ENCODE assay signal across 12 mouse cellular contexts in the genomic region with DNA sequence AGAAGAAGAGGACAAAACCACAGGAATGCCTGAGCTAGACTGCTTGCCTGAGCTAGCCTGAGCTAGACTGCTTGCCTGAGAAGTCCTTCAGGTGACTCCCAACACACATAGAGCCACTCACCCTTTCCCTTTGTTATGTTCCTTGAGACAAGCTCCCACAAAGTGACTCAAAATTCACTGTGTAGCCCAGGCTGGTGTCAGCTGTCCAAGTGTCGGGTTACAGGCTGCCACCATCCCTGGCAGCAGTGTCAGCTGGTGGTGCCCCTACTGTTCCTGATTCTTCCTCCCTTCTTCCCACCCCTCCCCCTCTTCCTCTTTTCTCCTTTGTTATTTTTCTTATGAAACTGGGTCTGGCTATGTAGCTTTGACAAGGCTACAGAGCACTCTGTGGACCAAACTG. TPM values are rescaled to one million over a fixed set of nuclear protein-coding genes. Genes with fewer than 3 reads are reported as not detected.
DNase-seq lines count a peak whose midpoint lies in the region; ATAC-seq and TF ChIP-seq lines count a peak whose summit lies in the region.
"Had no signal": no experiment of that assay in that cellular context is flagged by ENCODE, and none has a peak within 500 bp of the region (broad histone marks: within the 10 kb centered on the region; RNA-seq: fewer than 3 reads in every experiment).

No protein-coding gene starts in this region.

- 6% methylated on average over 1 of the region's 1 CpGs for WGBS in hindbrain, embryonic 11.5 days
- 19% methylated on average over 1 of the region's 1 CpGs for WGBS in hindbrain, embryonic 13.5 days
- WGBS in macrophage (ENCODE audit: missing documents) = 0% methylated on average over 1 of the region's 1 CpGs

- peak; percentile 51; the same call in 1 of the 2 replicates for ATAC-seq in hindbrain, embryonic 11.5 days (ENCODE audit: low FRiP score)
- ATAC-seq in hindbrain, embryonic 13.5 days (ENCODE audit: low FRiP score) = no peak

- H3K36me3 ChIP-seq in hindbrain, embryonic 11.5 days (ENCODE audit: control insufficient read depth, insufficient read depth, low read length) = no peaks in the 10 kb centered on the region
- H3K36me3 ChIP-seq in hindbrain, embryonic 13.5 days = no peaks in the 10 kb centered on the region
- H3K36me3 ChIP-seq in C2C12 (ENCODE audit: control insufficient read depth, insufficient read depth) (no peaks in the 10 kb centered on the region), macrophage (ENCODE audit: inconsistent target) (no peaks in the 10 kb centered on the region)
- H3K36me3 ChIP-seq: hindbrain, embryonic 15.5 days had no signal

- no peak overlapping the region for H3K27ac ChIP-seq in hindbrain, embryonic 11.5 days (ENCODE audit: low read depth, low read length)
- H3K27ac ChIP-seq in hindbrain, embryonic 13.5 days = no peak overlapping the region
- peak overlapping the region; percentile 24 for H3K27ac ChIP-seq in macrophage
- H3K27ac ChIP-seq: hindbrain, embryonic 15.5 days had no signal

- H3K9me3 ChIP-seq in hindbrain, embryonic 11.5 days (ENCODE audit: control insufficient read depth, low read length) = no peaks in the 10 kb centered on the region
- no peaks in the 10 kb centered on the region for H3K9me3 ChIP-seq in hindbrain, embryonic 13.5 days
- H3K9me3 ChIP-seq: hindbrain, embryonic 15.5 days had no signal

- H3ac ChIP-seq in C2C12 (ENCODE audit: control insufficient read depth, insufficient read length, low read depth) = no peak overlapping the region

- H3K79me3 ChIP-seq in C2C12 (ENCODE audit: low read depth) = no peaks in the 10 kb centered on the region

- DNase-seq in hindbrain, embryonic 11.5 days (ENCODE audit: low spot score) = peak; percentile 26
- peak; percentile 47 for DNase-seq in embryo, embryonic 10 days (ENCODE audit: low spot score)
- DNase-seq in urinary bladder, postnatal 14 days (ENCODE audit: low spot score) = no peak
- DNase-seq in lung, adult 18-20 months = no peak
- no peak for DNase-seq in urinary bladder, postnatal 10 days (ENCODE audit: low spot score)
- DNase-seq: adrenal gland, postnatal 25 days; liver; thymus, adult 18-20 months had no signal

- no peaks in the 10 kb centered on the region for H3K27me3 ChIP-seq in hindbrain, embryonic 11.5 days (ENCODE audit: control insufficient read depth, insufficient read depth, low read length)
- no peaks in the 10 kb centered on the region for H3K27me3 ChIP-seq in hindbrain, embryonic 13.5 days
- H3K27me3 ChIP-seq in C2C12 (ENCODE audit: control insufficient read depth, insufficient read depth, insufficient read length) = no peaks in the 10 kb centered on the region
- H3K27me3 ChIP-seq: hindbrain, embryonic 15.5 days had no signal

- no peak overlapping the region for H3K9ac ChIP-seq in hindbrain, embryonic 11.5 days (ENCODE audit: low read depth, low read length)
- H3K9ac ChIP-seq in hindbrain, embryonic 13.5 days = no peak overlapping the region
- H3K9ac ChIP-seq: hindbrain, embryonic 15.5 days had no signal

- no peak for TF ChIP-seq CTCF in C2C12 (IDR thresholded peaks at IDR 0.05; ENCODE audit: control insufficient read depth, insufficient read depth, insufficient read length)

- no peak overlapping the region for H3K4me3 ChIP-seq in hindbrain, embryonic 11.5 days (ENCODE audit: low read depth, low read length)
- no peak overlapping the region for H3K4me3 ChIP-seq in hindbrain, embryonic 13.5 days
- H3K4me3 ChIP-seq in C2C12 (ENCODE audit: insufficient read depth, poor library complexity, severe bottlenecking) = no peak overlapping the region
- no peak overlapping the region for H3K4me3 ChIP-seq in macrophage (ENCODE audit: inconsistent target)
- H3K4me3 ChIP-seq: hindbrain, embryonic 15.5 days had no signal

- H3K79me2 ChIP-seq in C2C12 (ENCODE audit: control insufficient read depth, insufficient read depth) (peaks cover 10% of the 10 kb centered on the region), macrophage (ENCODE audit: inconsistent target) (no peaks in the 10 kb centered on the region)

- peaks cover 3% of the 10 kb centered on the region; the same call in 1 of the 2 replicates for H3K4me1 ChIP-seq in hindbrain, embryonic 11.5 days (replicated peaks; ENCODE audit: control insufficient read depth, insufficient read depth, low read length)
- H3K4me1 ChIP-seq in hindbrain, embryonic 13.5 days (replicated peaks) = no peaks in the 10 kb centered on the region
- H3K4me1 ChIP-seq: hindbrain, embryonic 15.5 days had no signal

- H3K4me2 ChIP-seq in hindbrain, embryonic 11.5 days (replicated peaks; ENCODE audit: low read depth, low read length) = no peak overlapping the region
- H3K4me2 ChIP-seq in hindbrain, embryonic 13.5 days = no peak overlapping the region
- H3K4me2 ChIP-seq: hindbrain, embryonic 15.5 days had no signal

TF ChIP-seq in C2C12, 6 proteins besides CTCF, POLR2A, EP300 and RAD21:
- TF ChIP-seq USF1 (IDR thresholded peaks at IDR 0.05; ENCODE audit: low read depth) (peak; percentile 6), CEBPB (IDR thresholded peaks at IDR 0.05; ENCODE audit: low read depth) (no peak), MYOD1 (IDR thresholded peaks at IDR 0.05; ENCODE audit: control insufficient read depth, insufficient read length, low read depth) (peak; percentile 87), FOSL1 (IDR thresholded peaks at IDR 0.05; ENCODE audit: insufficient read depth, low read length, poor library complexity, severe bottlenecking) (no peak)
TF ChIP-seq in C2C12: peak in this region for 2.

RNA-seq across cellular contexts. Expression of gene Strn3, which starts 12.2 kb away (rescaled TPM):
- 57.7 and 60.7 TPM in 2 replicates for polyA plus RNA-seq in hindbrain, embryonic 11.5 days (2014; fragmentation: Nextera tagmentation; extraction: Ambion mirVana)
- 40.4 and 40.5 TPM in 2 replicates for polyA plus RNA-seq in hindbrain, embryonic 13.5 days (2015; fragmentation: Nextera tagmentation; extraction: Ambion mirVana)
- 20.5 TPM for polyA plus RNA-seq in C2C12 (2012; fragmentation: generic; extraction: Trizol)
- total RNA-seq in macrophage (2018; cell fraction: chromatin; rRNA removed) = 100 to 1,000 TPM in 18 of 26 experiments, 10 to 100 TPM in 8; 43.4 to 186 (median 137) TPM
- 10 to 100 TPM; 22.4 to 39.1 (median 32.5) TPM for total RNA-seq in macrophage (2018; cell fraction: cytosol; rRNA removed)
- 100 to 1,000 TPM in 7 of 26 experiments, 10 to 100 TPM in 19; 31.9 to 125 (median 83.8) TPM for total RNA-seq in macrophage (2018; cell fraction: nucleus; rRNA removed)
- 22.5 to 26.5 TPM (median 23.1 TPM) in 3 replicates for polyA plus RNA-seq in macrophage (2018)

RNA-seq across cellular contexts. Expression of gene Ap4s1, which starts 13.0 kb away (rescaled TPM):
- polyA plus RNA-seq in hindbrain, embryonic 11.5 days (2014; fragmentation: Nextera tagmentation; extraction: Ambion mirVana) = 55.2 and 57.8 TPM in 2 replicates
- 51.1 and 56.2 TPM in 2 replicates for polyA plus RNA-seq in hindbrain, embryonic 13.5 days (2015; fragmentation: Nextera tagmentation; extraction: Ambion mirVana)
- polyA plus RNA-seq in C2C12 (2012; fragmentation: generic; extraction: Trizol) (10.8 TPM), macrophage (2018) (12.6 to 33.2 TPM (median 21.4 TPM) in 3 replicates)
- total RNA-seq in macrophage (2018; cell fraction: chromatin; rRNA removed) = 10 to 100 TPM in 20 of 26 experiments, 1 to 10 TPM in 6; 4.2 to 31.5 (median 16.7) TPM
- total RNA-seq in macrophage (2018; cell fraction: cytosol; rRNA removed) = 10 to 100 TPM; 18.1 to 27.0 (median 22.0) TPM
- total RNA-seq in macrophage (2018; cell fraction: nucleus; rRNA removed) = 10 to 100 TPM in 22 of 26 experiments, 1 to 10 TPM in 4; 4.9 to 23.3 (median 12.9) TPM

Comparison
In these comparisons a context has a peak if more than half of its experiments do, and no peak if none do; other contexts are left out.
1. DNase-seq: peak in hindbrain, embryonic 11.5 days (single experiment) and embryo, embryonic 10 days (single experiment); none in urinary bladder, postnatal 14 days (single experiment), lung, adult 18-20 months (0 of 2) and urinary bladder, postnatal 10 days (single experiment).